Mouse (Mus musculus) thymus, adult 2 months (tissue): ENCODE results near the gene Gas2l3. TPM values are rescaled to one million over a fixed set of nuclear protein-coding genes. Genes with fewer than 3 reads are reported as not detected.

Experiments used
- DNase-seq: peaks from one replicate; pipeline ENCODE4 v3.0.0; 2021
- H3K27ac ChIP-seq: fragments of 200-500 bp; 2 replicates; pipeline ENCODE4 v1.5.1; 2012; ENCODE audit warnings: low read length, control low read depth; ENCODE audit not compliant: control insufficient read depth, insufficient read depth
- H3K27me3 ChIP-seq: fragments of 200-500 bp; 2 replicates; pipeline ENCODE4 v1.6.1; 2012; ENCODE audit warnings: mild to moderate bottlenecking, low read length, moderate library complexity, mixed read lengths; ENCODE audit not compliant: control insufficient read depth, insufficient read depth
- H3K36me3 ChIP-seq: fragments of 200-500 bp; 2 replicates; pipeline ENCODE4 v1.6.1; 2012; ENCODE audit warnings: mild to moderate bottlenecking, low read length, moderate library complexity; ENCODE audit not compliant: control insufficient read depth, insufficient read depth
- H3K4me1 ChIP-seq: fragments of 200-500 bp; replicated peaks from 2 replicates; pipeline ENCODE4 v1.6.1; 2012; ENCODE audit warnings: low read length; ENCODE audit not compliant: control insufficient read depth, insufficient read depth
- H3K4me3 ChIP-seq: fragments of 200-500 bp; 2 replicates; pipeline ENCODE4 v1.5.1; 2012; ENCODE audit warnings: mild to moderate bottlenecking, low read length, control low read depth, moderate library complexity; ENCODE audit not compliant: control insufficient read depth, insufficient read depth
- CTCF ChIP-seq: fragments of 200-500 bp; IDR thresholded peaks from 2 replicates; pipeline ENCODE4 v1.5.1; 2012; ENCODE audit warnings: mild to moderate bottlenecking, control low read depth, low read length, moderate library complexity, borderline replicate concordance; ENCODE audit not compliant: control insufficient read depth, poor library complexity, insufficient read depth; ENCODE audit errors: extremely low read depth
- POLR2A ChIP-seq: fragments of 200-500 bp; IDR thresholded peaks from 2 replicates; pipeline ENCODE4 v1.6.1; 2012; ENCODE audit warnings: mild to moderate bottlenecking, low read length, control low read depth, moderate library complexity; ENCODE audit not compliant: control insufficient read depth, poor library complexity, insufficient read depth; ENCODE audit errors: extremely low read depth
- WGBS: fragments of 180-500 bp; shearing (Covaris S2); methylation state at CpG from one replicate; pipeline ENCODE4 v1.1.7; 2018; 5-methylcytosine and 5-hydroxymethylcytosine counted together
- polyA plus RNA-seq: library from polyadenylated mRNA; depleted of rRNA; stranded (reverse); fragments of >200 nt; gene quantifications from 2 replicates; pipeline ENCODE4 v1.2.3, GENCODE M21; 2012

The Gas2l3 gene
- polyA plus RNA-seq, 1 experiment = 2.6 TPM

DNA sequence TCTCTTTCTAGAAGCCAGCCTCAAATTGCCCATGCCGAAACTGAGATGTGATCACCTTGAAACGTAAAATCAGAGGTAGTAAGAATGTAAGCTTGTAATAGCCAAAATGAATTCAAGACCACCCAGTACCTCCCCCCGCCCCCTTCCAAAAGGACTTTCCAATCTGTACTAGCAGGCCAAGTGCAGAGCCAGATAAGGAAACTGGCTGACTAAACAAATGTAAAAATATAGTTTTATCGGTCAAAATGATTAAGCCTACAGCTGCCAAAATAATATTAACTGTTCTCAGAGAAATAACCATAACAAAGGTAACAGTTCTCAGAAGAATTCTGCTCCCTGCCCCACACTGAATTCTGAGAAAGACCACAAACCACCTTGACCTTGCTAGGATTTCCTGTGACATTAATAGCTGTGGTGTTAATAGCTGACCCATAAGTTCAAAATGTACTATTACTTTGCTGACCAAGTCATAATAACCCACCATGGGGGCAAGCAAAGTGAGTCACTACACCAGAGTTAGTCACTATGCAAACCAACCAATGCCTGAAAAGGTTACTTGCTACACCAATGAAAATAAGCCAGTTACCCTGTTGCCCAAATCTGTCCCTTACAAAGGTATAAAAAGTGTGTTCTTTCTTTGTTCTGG lies 21.1 kb upstream of the Gas2l3 start:
- no peaks in the 10 kb centered on the region for H3K36me3 ChIP-seq
- 75% methylated on average over 4 of the region's 4 CpGs for WGBS
- no peak for TF ChIP-seq POLR2A
- TF ChIP-seq CTCF = no peak
- no peaks in the 10 kb centered on the region for H3K27me3 ChIP-seq
- H3K27ac ChIP-seq = no peak overlapping the region
- DNase-seq = no peak
- H3K4me1 ChIP-seq = peaks cover 5% of the 10 kb centered on the region
- no peak overlapping the region for H3K4me3 ChIP-seq

DNA sequence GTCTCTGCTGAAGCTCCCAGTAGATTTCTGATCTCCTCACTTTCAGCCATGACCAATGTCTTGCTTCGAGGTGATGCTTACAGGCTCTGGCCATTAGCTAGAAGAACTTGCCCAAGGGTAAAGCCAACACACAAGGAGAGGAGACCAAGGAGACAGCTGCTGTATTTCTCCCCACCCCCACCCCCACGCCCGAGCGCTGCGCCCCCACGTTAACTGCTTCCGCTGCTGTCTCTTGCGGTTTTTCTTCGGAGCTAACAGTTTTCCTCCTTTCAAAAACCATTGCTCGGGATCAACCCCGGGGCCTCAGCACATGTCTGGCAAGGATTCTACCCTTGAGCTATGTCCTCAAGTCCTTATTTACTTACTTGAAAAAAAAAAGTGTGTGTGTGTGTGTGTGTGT lies 19.1 kb upstream of the Gas2l3 start:
- no peaks in the 10 kb centered on the region for H3K36me3 ChIP-seq
- no peak for DNase-seq
- WGBS = 63% methylated on average over 11 of the region's 11 CpGs
- H3K27me3 ChIP-seq = no peaks in the 10 kb centered on the region
- peaks cover 5% of the 10 kb centered on the region for H3K4me1 ChIP-seq
- H3K27ac ChIP-seq = peak overlapping the region; percentile 56
- no peak for TF ChIP-seq CTCF
- no peak for TF ChIP-seq POLR2A
- H3K4me3 ChIP-seq = no peak overlapping the region

DNA sequence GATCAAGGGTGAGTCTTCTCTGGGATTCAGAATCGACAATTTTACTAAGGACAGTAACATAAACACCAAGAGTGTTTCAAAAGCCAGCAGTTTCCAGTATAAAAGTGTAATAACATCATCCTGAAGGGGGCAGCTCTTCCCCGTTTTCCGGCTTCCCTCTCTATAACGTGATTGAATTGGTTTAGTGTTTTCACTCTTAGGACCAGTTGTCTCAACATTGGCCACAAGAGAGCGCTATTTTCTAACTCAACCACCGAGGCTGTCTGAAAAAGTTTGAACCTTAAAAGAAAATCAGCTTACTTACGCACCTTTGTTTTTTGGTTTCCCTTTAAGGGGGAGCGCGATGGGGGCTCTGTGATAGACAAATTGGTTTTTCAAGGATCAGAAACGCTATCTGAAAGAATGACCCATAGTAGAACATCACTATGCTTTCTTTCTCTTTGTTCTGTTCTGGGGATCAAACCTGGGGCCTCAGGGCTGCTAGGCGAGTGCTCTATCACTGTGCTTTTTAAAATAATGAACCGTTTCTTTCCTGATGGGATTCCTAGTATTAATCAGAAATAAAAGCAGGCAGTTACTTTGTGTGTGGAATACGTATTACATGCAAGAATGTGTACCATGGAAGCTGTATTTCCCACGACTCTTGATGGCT lies 18.2 kb upstream of the Gas2l3 start:
- 22% methylated on average over 14 of the region's 14 CpGs for WGBS
- H3K4me3 ChIP-seq = no peak overlapping the region
- no peak for TF ChIP-seq POLR2A
- no peak overlapping the region for H3K27ac ChIP-seq
- H3K36me3 ChIP-seq = no peaks in the 10 kb centered on the region
- peaks cover 5% of the 10 kb centered on the region for H3K4me1 ChIP-seq
- peak; percentile 88 for DNase-seq
- H3K27me3 ChIP-seq = no peaks in the 10 kb centered on the region

DNA sequence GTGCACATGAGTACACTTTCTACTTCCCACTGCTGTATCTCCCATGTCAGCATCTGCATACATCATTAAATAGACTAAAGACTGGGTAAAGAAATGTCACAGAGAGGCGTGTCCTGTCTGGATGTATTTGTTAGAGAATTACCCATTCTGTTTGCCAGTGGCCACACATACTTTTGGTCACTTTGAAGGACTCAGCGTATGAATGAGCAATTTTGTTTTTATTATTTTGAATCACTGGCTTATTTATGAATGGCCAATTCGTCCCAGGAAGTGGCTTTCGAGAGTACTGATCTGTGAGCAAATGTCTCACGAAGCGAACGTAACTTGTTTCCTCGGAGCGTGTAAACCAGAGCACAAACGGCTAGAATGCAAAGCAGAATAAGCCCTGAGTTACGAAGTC lies 17.2 kb upstream of the Gas2l3 start:
- H3K27me3 ChIP-seq = no peaks in the 10 kb centered on the region
- TF ChIP-seq POLR2A (no peak), CTCF (no peak)

DNA sequence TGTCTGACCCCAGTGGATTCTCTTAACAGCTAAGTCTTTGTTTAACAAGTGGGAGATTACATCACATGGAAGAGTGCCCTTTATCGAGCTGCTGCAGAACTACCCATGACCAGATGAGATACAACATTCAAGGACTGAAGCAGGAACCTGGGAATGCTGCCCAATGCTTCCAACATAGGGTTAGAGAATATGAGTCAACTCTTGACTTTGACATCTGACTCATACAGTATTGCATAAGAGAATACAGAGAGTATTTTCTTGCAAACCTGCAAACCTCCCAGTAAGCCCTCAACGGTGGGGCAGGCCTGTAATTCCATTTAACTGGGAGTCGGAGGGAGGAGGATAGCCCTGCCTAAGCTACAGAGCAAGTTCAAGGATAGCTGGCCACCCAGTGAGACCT lies 15.0 kb upstream of the Gas2l3 start:
- TF ChIP-seq POLR2A (no peak), CTCF (no peak)
- no peak for DNase-seq
- Histone ChIP-seq H3K36me3 (no peaks in the 10 kb centered on the region), H3K27me3 (no peaks in the 10 kb centered on the region), H3K4me1 (peaks cover 7% of the 10 kb centered on the region), H3K27ac (no peak overlapping the region), H3K4me3 (no peak overlapping the region)
- WGBS = 89% methylated on average over 3 of the region's 3 CpGs

More for the DNA sequence above, 17.2 kb upstream of the Gas2l3 start:
- Histone ChIP-seq H3K36me3 (no peaks in the 10 kb centered on the region), H3K27ac (no peak overlapping the region), H3K4me1 (peaks cover 5% of the 10 kb centered on the region), H3K4me3 (no peak overlapping the region)
- 96% methylated on average over 11 of the region's 11 CpGs for WGBS
- DNase-seq = no peak

DNA sequence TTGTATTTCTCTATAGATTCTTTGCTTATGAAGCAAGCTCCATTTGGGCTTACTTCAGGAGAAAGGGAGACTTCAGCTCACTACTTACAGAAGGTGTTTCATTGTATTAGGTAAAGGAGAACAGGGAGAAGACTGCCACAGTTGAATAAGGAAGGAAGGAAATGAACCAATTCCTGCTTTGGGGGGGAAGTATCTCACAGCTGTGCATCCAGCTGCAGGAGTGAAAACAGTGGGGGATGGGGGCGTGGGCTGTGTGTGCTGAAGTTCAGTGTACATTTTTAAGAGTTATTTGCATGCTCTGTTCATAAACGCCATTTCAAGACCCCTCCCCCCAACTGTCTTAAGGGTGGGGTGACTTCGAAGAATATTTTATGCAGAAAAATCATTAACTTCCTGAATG lies 10.0 kb upstream of the Gas2l3 start:
- H3K4me3 ChIP-seq = no peak overlapping the region
- no peak for TF ChIP-seq CTCF
- H3K4me1 ChIP-seq = peaks cover 8% of the 10 kb centered on the region
- no peaks in the 10 kb centered on the region for H3K36me3 ChIP-seq
- 16% methylated on average over 3 of the region's 3 CpGs for WGBS
- H3K27ac ChIP-seq = no peak overlapping the region
- DNase-seq = peak; percentile 31
- H3K27me3 ChIP-seq = no peaks in the 10 kb centered on the region
